Mouse (Mus musculus): ENCODE measurements around the gene Bdkrb1. TPM values are rescaled to one million over a fixed set of nuclear protein-coding genes. Genes with fewer than 3 reads are reported as not detected.

Gene Bdkrb1
- 0.26 and 0.44 TPM in 2 replicates for polyA plus RNA-seq (2015; fragmentation: Nextera tagmentation; extraction: Ambion mirVana)

GRCm38 (mm10) chr12:105602581-105603210, at the start of gene Bdkrb1:
Gene Bdkrb1 (plus strand): TSS chr12:105603085.
- no peak within 1 kb of the TSS for H3K4me3 ChIP-seq (replicated peaks)
- no peak for ATAC-seq (ENCODE audit: insufficient read depth, low FRiP score, low read depth)
- H3K9ac ChIP-seq, result no peak within 1 kb of the TSS
- H3K27ac ChIP-seq, result no peak within 1 kb of the TSS
- H3K4me1 ChIP-seq, result peaks cover 15% of the 10 kb centered on the region; the same call in 1 of the 2 replicates
- H3K4me2 ChIP-seq, result no peak within 1 kb of the TSS
- H3K27me3 ChIP-seq (replicated peaks), result no peaks in the 10 kb centered on the region
- H3K36me3 ChIP-seq, result no peaks in the 10 kb centered on the region
- no peaks in the 10 kb centered on the region for H3K9me3 ChIP-seq
- WGBS, result 72% methylated on average over 11 of the region's 11 CpGs

- 55% methylated on average over 8 of the region's 8 CpGs for WGBS
- H3K36me3 ChIP-seq, result no peaks in the 10 kb centered on the region
- no peaks in the 10 kb centered on the region for H3K27me3 ChIP-seq (replicated peaks)
- H3K4me3 ChIP-seq (replicated peaks), result no peak overlapping the region
- no peak overlapping the region for H3K27ac ChIP-seq
- H3K4me1 ChIP-seq, result peaks cover 16% of the 10 kb centered on the region
- ATAC-seq (ENCODE audit: insufficient read depth, low FRiP score, low read depth), result no peak
- H3K9me3 ChIP-seq, result no peaks in the 10 kb centered on the region
- no peak overlapping the region for H3K9ac ChIP-seq
- H3K4me2 ChIP-seq, result no peak overlapping the region
Measured at GRCm38 (mm10) chr12:105554151-105554772, 48.6 kb upstream of the Bdkrb1 start.

- no peak overlapping the region for H3K27ac ChIP-seq
- no peak for ATAC-seq (ENCODE audit: insufficient read depth, low FRiP score, low read depth)
- H3K9me3 ChIP-seq, result no peaks in the 10 kb centered on the region
- H3K27me3 ChIP-seq (replicated peaks), result no peaks in the 10 kb centered on the region
- H3K4me1 ChIP-seq, result peaks cover 16% of the 10 kb centered on the region
- no peaks in the 10 kb centered on the region for H3K36me3 ChIP-seq
- no peak overlapping the region for H3K4me2 ChIP-seq
- no peak overlapping the region for H3K9ac ChIP-seq
- WGBS, result 59% methylated on average over 5 of the region's 5 CpGs
- no peak overlapping the region for H3K4me3 ChIP-seq (replicated peaks)
Measured at GRCm38 (mm10) chr12:105555172-105555571, 47.7 kb upstream of the Bdkrb1 start.

GRCm38 (mm10) chr12:105557250-105557925, 45.5 kb upstream of the Bdkrb1 start:
- Histone ChIP-seq H3K36me3 (no peaks in the 10 kb centered on the region), H3K4me2 (no peak overlapping the region), H3K4me1 (peaks cover 18% of the 10 kb centered on the region), H3K9me3 (no peaks in the 10 kb centered on the region), H3K27ac (peak overlapping the region; percentile 5; the same call in 1 of the 2 replicates), H3K27me3 (replicated peaks) (peaks cover 5% of the 10 kb centered on the region; the same call in 1 of the 2 replicates), H3K9ac (no peak overlapping the region), H3K4me3 (replicated peaks) (no peak overlapping the region)
- WGBS, result 63% methylated on average over 7 of the region's 7 CpGs
- no peak for ATAC-seq (ENCODE audit: insufficient read depth, low FRiP score, low read depth)

- Histone ChIP-seq H3K27ac (no peak overlapping the region), H3K9me3 (no peaks in the 10 kb centered on the region), H3K4me2 (no peak overlapping the region), H3K4me1 (peaks cover 28% of the 10 kb centered on the region), H3K9ac (no peak overlapping the region), H3K4me3 (replicated peaks) (no peak overlapping the region), H3K36me3 (no peaks in the 10 kb centered on the region), H3K27me3 (replicated peaks) (peaks cover 29% of the 10 kb centered on the region; the same call in 1 of the 2 replicates)
- 35% methylated on average over 8 of the region's 8 CpGs for WGBS
- 0 out of 2 replicates have a peak, but pooled peaks have one; percentile 14 for ATAC-seq (ENCODE audit: insufficient read depth, low FRiP score, low read depth)
Measured at GRCm38 (mm10) chr12:105561007-105561534, 41.8 kb upstream of the Bdkrb1 start.

- peak overlapping the region; percentile 34; the same call in 1 of the 2 replicates for H3K4me3 ChIP-seq (replicated peaks)
- no peak overlapping the region for H3K27ac ChIP-seq
- H3K27me3 ChIP-seq (replicated peaks), result peaks cover 29% of the 10 kb centered on the region; the same call in 1 of the 2 replicates
- H3K36me3 ChIP-seq, result no peaks in the 10 kb centered on the region
- H3K9ac ChIP-seq, result no peak overlapping the region
- 33% methylated on average over 8 of the region's 8 CpGs for WGBS
- H3K9me3 ChIP-seq, result no peaks in the 10 kb centered on the region
- ATAC-seq (ENCODE audit: insufficient read depth, low FRiP score, low read depth), result no peak
- peaks cover 21% of the 10 kb centered on the region for H3K4me1 ChIP-seq
- peak overlapping the region; percentile 54 for H3K4me2 ChIP-seq
Measured at GRCm38 (mm10) chr12:105562056-105562820, 40.6 kb upstream of the Bdkrb1 start.

GRCm38 (mm10) chr12:105562936-105563680, 39.8 kb upstream of the Bdkrb1 start, which contains the start of gene Bdkrb2:
Gene Bdkrb2 (plus strand): TSS chr12:105563226.
- H3K4me1 ChIP-seq, result peaks cover 21% of the 10 kb centered on the region
- no peaks in the 10 kb centered on the region for H3K9me3 ChIP-seq
- peak within 1 kb of the TSS; percentile 14; the same call in 1 of the 2 replicates for H3K9ac ChIP-seq
- H3K36me3 ChIP-seq, result no peaks in the 10 kb centered on the region
- 5% methylated on average over 25 of the region's 25 CpGs for WGBS
- H3K4me3 ChIP-seq (replicated peaks), result peak within 1 kb of the TSS; percentile 34
- H3K4me2 ChIP-seq, result peak within 1 kb of the TSS; percentile 54
- no peak within 1 kb of the TSS for H3K27ac ChIP-seq
- ATAC-seq (ENCODE audit: insufficient read depth, low FRiP score, low read depth), result peak; percentile 63
- H3K27me3 ChIP-seq (replicated peaks), result peaks cover 29% of the 10 kb centered on the region; the same call in 1 of the 2 replicates

- Histone ChIP-seq H3K4me2 (peak overlapping the region; percentile 54), H3K4me1 (peaks cover 21% of the 10 kb centered on the region), H3K36me3 (no peaks in the 10 kb centered on the region), H3K9ac (no peak overlapping the region), H3K27ac (no peak overlapping the region), H3K27me3 (replicated peaks) (peaks cover 29% of the 10 kb centered on the region; the same call in 1 of the 2 replicates), H3K4me3 (replicated peaks) (peak overlapping the region; percentile 34), H3K9me3 (no peaks in the 10 kb centered on the region)
- 11% methylated on average over 25 of the region's 25 CpGs for WGBS
- ATAC-seq (ENCODE audit: insufficient read depth, low FRiP score, low read depth), result no peak
Measured at GRCm38 (mm10) chr12:105563726-105564275, 39.1 kb upstream of the Bdkrb1 start.

GRCm38 (mm10) chr12:105565221-105565620, 37.7 kb upstream of the Bdkrb1 start:
- Histone ChIP-seq H3K27me3 (replicated peaks) (peaks cover 29% of the 10 kb centered on the region; the same call in 1 of the 2 replicates), H3K9me3 (no peaks in the 10 kb centered on the region), H3K4me1 (peaks cover 21% of the 10 kb centered on the region), H3K4me3 (replicated peaks) (no peak overlapping the region), H3K36me3 (no peaks in the 10 kb centered on the region), H3K27ac (no peak overlapping the region), H3K9ac (no peak overlapping the region), H3K4me2 (no peak overlapping the region)
- ATAC-seq (ENCODE audit: insufficient read depth, low FRiP score, low read depth), result no peak
- 62% methylated on average over 5 of the region's 5 CpGs for WGBS

- no peaks in the 10 kb centered on the region for H3K4me1 ChIP-seq
- no peak overlapping the region for H3K4me3 ChIP-seq (replicated peaks)
- H3K36me3 ChIP-seq, result no peaks in the 10 kb centered on the region
- ATAC-seq (ENCODE audit: insufficient read depth, low FRiP score, low read depth), result no peak
- no peak overlapping the region for H3K9ac ChIP-seq
- no peak overlapping the region for H3K27ac ChIP-seq
- no peaks in the 10 kb centered on the region for H3K27me3 ChIP-seq (replicated peaks)
- H3K9me3 ChIP-seq, result no peaks in the 10 kb centered on the region
- 65% methylated on average over 3 of the region's 3 CpGs for WGBS
- H3K4me2 ChIP-seq, result no peak overlapping the region
Measured at GRCm38 (mm10) chr12:105571867-105572266, 31.0 kb upstream of the Bdkrb1 start.

Measured in stomach, embryonic 15.5 days (tissue).